8 mouse cellular contexts compared by ENCODE assay signal in genomic region chr7:126976878-126977459, GRCm38 (mm10). TPM values are rescaled to one million over a fixed set of nuclear protein-coding genes. Genes with fewer than 3 reads are reported as not detected.
DNase-seq lines count a peak whose midpoint lies in the region; ATAC-seq lines count a peak whose summit lies in the region.
"Had no signal": no experiment of that assay in that cellular context is flagged by ENCODE, and none has a peak within 500 bp of the region (broad histone marks: within the 10 kb centered on the region; RNA-seq: fewer than 3 reads in every experiment).

No protein-coding gene starts in this region.

- no peaks in the 10 kb centered on the region for H3K27me3 ChIP-seq in limb, embryonic 10.5 days (ENCODE audit: low read depth, poor library complexity, severe bottlenecking)
- H3K27me3 ChIP-seq in neural tube, embryonic 12.5 days (replicated peaks), result no peaks in the 10 kb centered on the region

- 29% methylated on average over 14 of the region's 14 CpGs for WGBS in limb, embryonic 10.5 days
- WGBS in neural tube, embryonic 12.5 days, result 28% methylated on average over 14 of the region's 14 CpGs

- H3K4me3 ChIP-seq in limb, embryonic 10.5 days, result peak overlapping the region; percentile 100
- H3K4me3 ChIP-seq in neural tube, embryonic 12.5 days, result peak overlapping the region; percentile 100

- ATAC-seq in erythroid progenitor cell, adult 5-6 weeks (replicated peaks; ENCODE audit: low FRiP score, poor library complexity, severe bottlenecking), result 0 out of 2 replicates have a peak, but pooled peaks have one; percentile 13
- no peak for ATAC-seq in neural tube, embryonic 12.5 days (ENCODE audit: low FRiP score, low read depth)

- H3K36me3 ChIP-seq in limb, embryonic 10.5 days, result peaks cover 43% of the 10 kb centered on the region
- H3K36me3 ChIP-seq in neural tube, embryonic 12.5 days, result peaks cover 31% of the 10 kb centered on the region

- H3K9me3 ChIP-seq in limb, embryonic 10.5 days (replicated peaks), result no peaks in the 10 kb centered on the region
- H3K9me3 ChIP-seq in neural tube, embryonic 12.5 days, result no peaks in the 10 kb centered on the region

- H3K27ac ChIP-seq in limb, embryonic 10.5 days, result peak overlapping the region; percentile 99
- no peak overlapping the region for H3K27ac ChIP-seq in neural tube, embryonic 12.5 days

- peak overlapping the region; percentile 86 for H3K4me2 ChIP-seq in neural tube, embryonic 12.5 days (replicated peaks)

- H3K9ac ChIP-seq in neural tube, embryonic 12.5 days, result peak overlapping the region; percentile 98

- H3K4me1 ChIP-seq in limb, embryonic 10.5 days, result peaks cover 12% of the 10 kb centered on the region
- H3K4me1 ChIP-seq in neural tube, embryonic 12.5 days, result peaks cover 8% of the 10 kb centered on the region

- DNase-seq in urinary bladder, postnatal 25 days (ENCODE audit: low spot score), result peak; percentile 14
- DNase-seq in urinary bladder, postnatal 10 days (ENCODE audit: low spot score), result no peak
- DNase-seq in limb, embryonic 10.5 days (ENCODE audit: low spot score), result no peak
- DNase-seq in cerebellum, postnatal 25 days, result no peak
- DNase-seq in gastrocnemius, postnatal 25 days, result no peak

RNA-seq across cellular contexts. Expression of gene Cdiptos, which starts 1.1 kb away (rescaled TPM):
- total RNA-seq in erythroid progenitor cell, adult 5-6 weeks (2015; ENCODE audit: low replicate concordance), result 2.9 TPM in 1 of 2 replicates, not detected in the other
- total RNA-seq in erythroid progenitor cell, adult 5-6 weeks (2017; ENCODE audit: low replicate concordance), result not detected in 2 replicates
- polyA plus RNA-seq in limb, embryonic 10.5 days (2016; fragmentation: Nextera tagmentation; extraction: Ambion mirVana), result 0.81 and 1.0 TPM in 2 replicates
- polyA plus RNA-seq in neural tube, embryonic 12.5 days (2016; fragmentation: Nextera tagmentation; extraction: Ambion mirVana), result 1.1 and 1.4 TPM in 2 replicates
- not detected for total RNA-seq in gastrocnemius, postnatal 25 days (2021)

RNA-seq across cellular contexts. Expression of gene Cdipt, which starts 1.3 kb away (rescaled TPM):
- 29.8 and 30.3 TPM in 2 replicates for total RNA-seq in erythroid progenitor cell, adult 5-6 weeks (2015; ENCODE audit: low replicate concordance)
- 19.7 and 27.1 TPM in 2 replicates for total RNA-seq in erythroid progenitor cell, adult 5-6 weeks (2017; ENCODE audit: low replicate concordance)
- polyA plus RNA-seq in limb, embryonic 10.5 days (2016; fragmentation: Nextera tagmentation; extraction: Ambion mirVana), result 89.4 and 99.5 TPM in 2 replicates
- 101 and 103 TPM in 2 replicates for polyA plus RNA-seq in neural tube, embryonic 12.5 days (2016; fragmentation: Nextera tagmentation; extraction: Ambion mirVana)
- 10 to 100 TPM; 30.5 to 31.2 TPM for total RNA-seq in gastrocnemius, postnatal 25 days (2021)

RNA-seq across cellular contexts. Expression of gene Sez6l2, which starts 26.6 kb away (rescaled TPM):
- not detected in 2 replicates for total RNA-seq in erythroid progenitor cell, adult 5-6 weeks (2015; ENCODE audit: low replicate concordance)
- 0.45 TPM in 1 of 2 replicates, not detected in the other for total RNA-seq in erythroid progenitor cell, adult 5-6 weeks (2017; ENCODE audit: low replicate concordance)
- polyA plus RNA-seq in limb, embryonic 10.5 days (2016; fragmentation: Nextera tagmentation; extraction: Ambion mirVana), result 0.10 and 0.20 TPM in 2 replicates
- 17.7 and 20.0 TPM in 2 replicates for polyA plus RNA-seq in neural tube, embryonic 12.5 days (2016; fragmentation: Nextera tagmentation; extraction: Ambion mirVana)
- total RNA-seq in gastrocnemius, postnatal 25 days (2021), result 1 to 10 TPM; 1.6 to 1.7 TPM

RNA-seq across cellular contexts. Expression of gene Asphd1, which starts 27.6 kb away (rescaled TPM):
- not detected in 2 replicates for total RNA-seq in erythroid progenitor cell, adult 5-6 weeks (2015; ENCODE audit: low replicate concordance)
- total RNA-seq in erythroid progenitor cell, adult 5-6 weeks (2017; ENCODE audit: low replicate concordance), result not detected in 2 replicates
- polyA plus RNA-seq in limb, embryonic 10.5 days (2016; fragmentation: Nextera tagmentation; extraction: Ambion mirVana), result 0.11 TPM in 1 of 2 replicates, not detected in the other
- polyA plus RNA-seq in neural tube, embryonic 12.5 days (2016; fragmentation: Nextera tagmentation; extraction: Ambion mirVana), result 2.5 and 2.8 TPM in 2 replicates
- not detected for total RNA-seq in gastrocnemius, postnatal 25 days (2021)
- total RNA-seq: heart, postnatal 10 days had no signal

RNA-seq across cellular contexts. Expression of gene Mvp, which starts 37.5 kb away (rescaled TPM):
- total RNA-seq in erythroid progenitor cell, adult 5-6 weeks (2015; ENCODE audit: low replicate concordance), result 0.36 and 0.42 TPM in 2 replicates
- total RNA-seq in erythroid progenitor cell, adult 5-6 weeks (2017; ENCODE audit: low replicate concordance), result 6.7 and 7.7 TPM in 2 replicates
- 3.3 and 4.0 TPM in 2 replicates for polyA plus RNA-seq in limb, embryonic 10.5 days (2016; fragmentation: Nextera tagmentation; extraction: Ambion mirVana)
- 5.9 and 6.6 TPM in 2 replicates for polyA plus RNA-seq in neural tube, embryonic 12.5 days (2016; fragmentation: Nextera tagmentation; extraction: Ambion mirVana)
- 10 to 100 TPM; 20.4 to 23.3 TPM for total RNA-seq in gastrocnemius, postnatal 25 days (2021)
